Mouse (Mus musculus): ENCODE measurements around the gene Pias1.
A peak's percentile ranks its signal among the peaks of the same experiment; 100 is the strongest.

Pias1 gene

DNA sequence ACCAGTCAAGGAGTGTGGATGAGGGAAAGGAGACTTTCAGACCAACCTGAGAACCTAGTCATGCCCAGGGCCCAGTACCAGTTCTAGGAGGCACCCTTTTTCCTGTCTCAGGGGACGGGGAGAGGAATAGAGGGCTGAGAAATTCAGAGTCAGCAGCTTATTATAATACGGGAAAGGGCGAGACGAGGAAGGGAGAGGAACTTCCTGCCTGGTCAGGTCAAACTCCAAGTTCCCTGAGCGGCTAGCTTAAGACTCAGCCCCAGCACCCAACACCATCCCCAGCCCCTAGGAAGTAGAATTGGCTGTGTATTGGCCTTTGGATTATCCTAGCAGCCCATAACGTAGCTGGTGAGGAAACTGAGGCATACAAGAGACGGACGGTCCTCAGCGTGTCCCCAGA is 130.5 kb downstream of the Pias1 start:
- DNase-seq (ENCODE audit: low spot score in 2 of 2), result no peak

DNA sequence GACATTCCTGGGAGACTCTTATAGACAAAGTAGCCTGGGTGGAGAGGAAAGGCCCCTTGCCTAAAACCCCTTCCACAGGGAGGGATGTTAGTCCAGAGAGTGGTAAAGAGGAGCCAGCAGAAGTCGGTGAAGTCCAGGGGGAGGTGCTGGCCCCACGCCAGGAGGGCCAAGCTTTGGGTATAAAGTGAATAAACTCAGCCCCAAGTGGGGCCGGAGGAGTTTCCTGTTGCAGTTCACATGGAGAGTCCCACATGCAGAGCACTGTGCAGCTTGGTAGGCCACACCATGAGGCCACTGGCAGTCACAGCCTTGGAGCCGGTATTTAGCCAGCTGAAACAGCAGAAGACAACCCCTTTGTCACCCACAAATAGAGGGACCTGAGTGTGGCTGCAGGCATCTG is 133.2 kb downstream of the Pias1 start:
- no peak for DNase-seq (ENCODE audit: low spot score in 2 of 2)

DNA sequence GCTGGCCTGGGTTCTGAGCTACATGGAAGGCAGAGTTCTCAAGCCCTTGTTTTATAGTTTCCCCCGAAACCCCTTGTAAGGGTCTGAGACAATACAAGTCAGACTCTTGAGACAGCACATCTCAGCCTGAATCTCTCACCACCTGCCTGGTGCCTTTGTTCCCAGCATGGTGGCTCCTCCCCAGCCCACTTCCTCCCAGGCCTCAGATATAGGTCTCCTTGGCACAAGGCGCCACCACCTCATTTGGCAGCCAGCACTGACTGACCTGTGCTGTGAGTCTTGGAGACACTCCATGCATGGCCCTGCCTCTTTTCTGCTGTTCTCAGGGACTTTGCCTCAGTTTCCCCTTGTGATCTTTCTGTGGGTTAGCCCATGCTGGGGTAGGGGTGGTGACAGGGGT is 136.2 kb downstream of the Pias1 start:
- no peak for DNase-seq (ENCODE audit: low spot score in 2 of 2)

DNA sequence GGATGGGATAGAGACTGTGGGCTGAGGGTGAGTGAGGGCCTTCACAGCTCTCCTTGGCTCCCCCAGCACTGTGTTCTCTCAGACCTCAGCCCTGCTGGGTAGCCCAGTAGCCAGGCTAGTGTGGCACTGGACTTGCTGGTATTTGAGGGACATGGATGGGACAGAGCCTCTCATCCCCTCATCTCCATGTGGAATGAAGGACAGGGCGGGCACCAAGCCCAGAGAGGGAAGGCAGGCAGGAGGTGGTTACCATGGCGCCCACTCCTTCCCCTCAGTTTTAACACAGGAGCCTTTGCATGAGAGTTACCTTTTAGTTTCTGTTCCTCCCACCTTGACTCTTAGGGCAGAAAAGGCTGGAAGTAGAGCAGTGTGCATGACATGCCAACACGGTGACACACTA is 139.1 kb downstream of the Pias1 start:
- DNase-seq (ENCODE audit: low spot score in 2 of 2), result no peak

DNA sequence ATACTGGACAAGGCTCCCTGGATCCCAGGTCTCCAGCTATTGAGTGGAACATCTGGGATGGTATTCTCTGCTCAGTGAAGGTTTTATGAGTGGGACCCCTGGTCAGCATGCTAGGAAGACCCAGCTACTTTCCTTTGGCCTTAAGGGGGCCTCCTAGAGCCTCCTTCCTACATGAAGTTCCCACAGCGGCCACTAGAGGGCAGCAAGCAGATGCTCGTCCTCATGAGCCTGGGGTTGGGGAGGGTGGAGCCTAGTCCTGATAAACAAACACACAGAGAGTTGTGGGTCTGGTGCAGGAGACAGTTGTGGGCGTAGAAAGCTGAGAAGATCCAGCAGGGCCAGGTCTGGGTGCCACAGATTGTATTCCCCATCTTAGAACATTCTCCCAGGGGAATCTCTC is 140.0 kb downstream of the Pias1 start:
- DNase-seq (ENCODE audit: low spot score in 2 of 2), result peak; percentile 83 to 88

DNA sequence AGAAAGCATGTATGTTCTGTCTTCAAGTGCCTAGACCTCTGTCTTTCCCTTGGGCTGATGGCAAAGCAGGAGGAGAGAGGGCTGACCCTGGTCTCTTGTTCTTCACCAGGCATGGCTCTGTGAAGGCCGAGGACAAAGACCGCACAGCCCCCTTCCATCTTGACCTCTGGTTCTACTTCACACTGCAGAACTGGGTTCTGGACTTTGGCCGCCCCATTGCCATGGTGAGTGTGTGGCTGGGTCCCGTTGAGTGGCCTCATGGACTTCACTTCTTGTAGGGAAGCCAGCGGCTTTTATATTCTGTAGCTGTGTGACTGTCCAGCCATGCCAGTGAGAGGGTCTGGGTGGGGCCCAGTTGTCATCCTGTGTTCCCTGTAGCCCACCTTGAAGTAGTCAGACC is 143.3 kb downstream of the Pias1 start:
- no peak for DNase-seq (ENCODE audit: low spot score in 2 of 2)

DNA sequence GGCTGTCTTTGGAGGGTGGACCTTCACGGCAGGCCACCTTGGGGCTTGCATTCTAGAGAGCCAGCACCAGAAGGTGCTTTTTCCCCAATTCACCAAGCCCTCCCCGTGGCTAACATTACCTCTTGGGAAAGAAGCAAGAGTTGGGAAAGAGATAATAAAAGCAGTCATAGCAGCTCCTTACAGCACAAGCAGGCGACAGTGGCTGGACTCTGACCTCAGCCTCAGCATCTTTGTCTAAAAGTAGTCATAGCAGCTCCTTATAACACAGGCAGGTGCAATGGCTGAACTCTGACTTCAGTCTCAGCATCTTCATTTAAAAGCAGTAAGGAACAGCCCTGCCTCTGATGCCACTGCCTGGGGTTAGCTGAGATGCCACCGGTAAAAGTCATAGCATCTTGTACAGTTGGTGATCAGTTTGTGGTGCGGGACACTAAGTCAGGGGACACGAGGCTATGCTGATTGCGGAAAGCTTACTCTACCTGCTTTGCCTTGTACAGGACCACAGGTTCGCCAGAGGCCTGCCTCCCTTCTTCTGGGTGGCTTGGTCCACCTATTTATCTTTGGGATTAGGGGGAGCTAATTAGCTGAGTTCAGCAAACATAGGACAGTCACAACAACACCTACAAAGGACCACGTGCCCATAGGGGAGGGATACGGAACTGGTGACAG is 144.2 kb downstream of the Pias1 start:
- no peak for DNase-seq (ENCODE audit: low spot score in 2 of 2)

DNA sequence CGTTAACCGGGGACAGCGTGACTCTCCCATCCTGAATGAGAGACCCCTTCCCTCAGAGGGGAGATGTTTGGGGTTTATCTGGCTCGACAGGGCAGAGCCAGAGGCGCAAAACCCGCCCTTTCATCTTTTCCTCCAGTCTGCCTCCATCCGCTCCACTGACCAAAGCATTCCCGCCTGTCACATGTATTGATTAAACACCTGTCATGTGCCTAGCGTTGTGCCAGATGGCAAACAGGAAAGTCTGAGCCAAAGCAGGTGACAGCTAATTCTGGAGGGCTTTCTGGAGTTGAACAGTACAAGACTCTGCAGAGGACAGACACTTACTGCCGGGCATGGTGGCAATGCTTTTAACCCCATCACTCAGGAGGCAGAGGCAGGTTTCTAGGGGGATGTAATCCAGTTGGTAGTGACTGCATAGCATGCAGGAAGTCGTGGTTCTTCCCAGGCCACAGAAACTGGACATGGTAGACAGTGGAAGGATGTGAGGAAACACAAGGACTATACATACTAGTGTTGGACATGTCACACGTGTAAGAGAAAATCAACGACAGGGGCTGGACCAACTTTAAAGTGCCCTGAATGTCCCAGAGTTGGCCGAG is 148.5 kb downstream of the Pias1 start:
- DNase-seq (ENCODE audit: low spot score in 2 of 2), result no peak

DNA sequence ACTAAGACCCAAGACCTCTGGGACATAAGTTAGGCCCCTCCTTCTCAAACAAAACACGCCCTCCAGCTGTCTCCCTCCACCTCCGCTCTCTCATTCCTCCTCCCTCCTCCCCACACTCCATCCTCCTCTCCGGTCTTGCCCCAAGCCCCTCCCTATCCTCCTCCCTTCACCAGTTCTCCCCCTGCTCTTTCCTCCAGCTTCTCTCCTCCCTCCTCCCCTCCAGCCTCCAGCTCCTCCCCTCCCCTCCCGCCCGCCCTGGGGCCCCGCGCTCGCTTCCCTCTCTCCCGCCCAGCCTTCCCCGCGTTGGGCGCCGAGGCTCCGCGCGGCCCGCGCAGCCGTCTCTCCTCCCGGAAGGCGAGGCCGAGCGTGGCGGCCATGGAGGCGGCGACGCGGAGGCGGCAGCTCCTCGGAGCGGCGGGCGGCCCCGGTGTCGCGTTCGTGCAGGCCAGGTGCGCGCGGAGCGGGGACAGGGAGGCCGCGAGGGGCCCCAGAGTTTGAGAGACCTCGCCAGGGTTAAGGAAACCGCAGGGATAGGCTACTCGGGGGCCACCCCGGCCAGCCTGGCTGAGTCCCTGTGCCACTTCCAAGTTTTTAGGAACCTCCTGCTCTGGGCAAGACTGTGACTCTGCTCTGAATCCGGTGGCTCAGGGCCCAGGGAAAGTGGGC is 149.1 kb downstream of the Pias1 start, which contains the start of gene Cln6:
Gene Cln6, plus strand, starts transcription at position 280 of the 666 bp plus-strand sequence.
- DNase-seq (ENCODE audit: low spot score in 2 of 2), result peak in 1 of 2 experiments; percentile 22

DNA sequence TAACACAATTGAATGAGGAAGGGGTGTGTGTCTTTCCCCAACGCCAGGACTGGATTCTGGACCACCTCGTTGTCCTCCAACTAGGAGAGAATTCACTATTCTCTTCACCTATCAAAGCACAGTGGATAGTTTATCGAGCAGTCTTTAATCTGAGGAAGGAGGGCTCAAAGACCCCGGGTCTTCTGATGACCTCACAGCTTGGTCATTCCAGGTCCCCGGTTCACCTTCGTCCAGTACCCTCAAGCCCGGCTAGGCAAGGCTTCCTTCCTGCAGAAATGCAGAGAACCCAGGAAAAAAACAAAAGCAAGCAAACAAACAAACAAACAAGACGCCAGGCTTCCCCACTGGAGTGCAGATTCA is 149.6 kb downstream of the Pias1 start:
- DNase-seq (ENCODE audit: low spot score in 2 of 2), result no peak

DNA sequence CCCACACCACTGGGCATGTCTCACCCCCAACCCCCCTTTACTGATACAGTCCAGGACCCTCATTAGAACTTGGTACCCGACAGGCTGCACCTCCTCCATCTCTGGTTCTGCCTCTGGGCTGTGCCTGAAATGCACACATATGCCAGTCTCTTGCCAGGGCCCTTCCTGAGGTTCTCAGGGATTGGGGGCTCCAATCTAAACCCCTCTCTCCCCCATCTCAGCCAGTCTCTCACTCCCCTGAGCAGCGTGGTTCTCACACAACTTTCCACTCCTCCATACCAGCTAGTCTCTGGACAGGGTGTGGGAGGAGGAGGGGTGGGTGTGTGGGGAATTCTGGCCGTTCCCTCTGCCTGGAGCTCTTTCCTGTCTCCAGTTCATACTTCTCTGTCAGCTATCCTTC is 150.1 kb downstream of the Pias1 start:
- DNase-seq (ENCODE audit: low spot score in 2 of 2), result no peak

DNA sequence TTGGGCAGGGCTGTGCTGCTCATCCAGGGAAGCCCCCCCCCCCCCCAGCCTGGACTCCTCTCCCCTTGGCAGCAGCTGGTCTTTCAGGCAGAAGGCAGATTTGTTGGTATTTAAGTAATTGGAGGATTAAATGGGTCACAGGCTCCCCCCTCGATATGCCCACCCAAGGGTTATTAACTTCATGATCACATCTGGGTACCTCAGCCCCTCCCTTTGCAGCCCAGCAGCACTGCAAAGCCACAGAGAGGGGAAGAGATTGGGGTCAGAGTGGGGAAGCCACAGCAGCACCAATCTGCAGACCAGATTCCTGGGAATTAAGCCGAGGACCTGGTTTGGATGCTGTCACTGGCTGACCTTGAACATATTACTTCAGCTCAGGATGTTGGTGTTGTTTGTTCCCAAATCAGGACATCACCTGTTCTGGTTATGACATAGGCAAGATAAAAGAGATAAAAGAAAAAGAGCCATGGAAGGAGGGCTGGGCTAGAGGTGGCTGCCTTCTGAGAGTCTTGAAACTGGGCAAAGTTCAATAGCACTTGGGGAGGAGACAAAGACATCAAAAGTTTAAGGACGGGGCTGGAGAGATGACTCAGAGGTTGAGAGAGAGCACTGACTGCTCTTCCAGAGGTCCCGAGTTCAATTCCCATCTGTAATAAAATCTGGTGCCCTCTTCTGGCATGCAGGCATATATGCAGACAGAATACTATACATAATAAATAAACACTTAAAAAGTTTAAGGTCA is 151.8 kb downstream of the Pias1 start:
- DNase-seq (ENCODE audit: low spot score in 2 of 2), result no peak

DNA sequence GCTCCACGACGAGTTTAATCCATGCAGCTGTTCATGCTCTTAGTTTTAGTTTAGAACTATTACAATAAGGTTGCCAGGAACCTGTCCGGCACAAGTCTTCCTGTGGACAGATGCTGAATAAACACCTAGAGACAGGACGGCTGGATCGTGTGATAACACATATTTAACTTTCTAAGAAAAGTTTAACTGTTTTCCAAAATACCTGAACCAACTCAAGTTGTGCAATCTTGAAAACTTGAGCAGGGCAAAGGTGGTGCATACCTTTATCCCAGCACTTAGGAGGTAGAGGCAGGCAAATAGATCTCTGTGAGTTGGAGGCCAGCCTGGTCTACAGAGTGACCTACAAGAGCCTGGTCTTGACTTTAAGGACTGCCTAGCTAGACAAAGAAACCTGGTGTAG is 152.8 kb downstream of the Pias1 start:
- DNase-seq (ENCODE audit: low spot score in 2 of 2), result no peak

DNA sequence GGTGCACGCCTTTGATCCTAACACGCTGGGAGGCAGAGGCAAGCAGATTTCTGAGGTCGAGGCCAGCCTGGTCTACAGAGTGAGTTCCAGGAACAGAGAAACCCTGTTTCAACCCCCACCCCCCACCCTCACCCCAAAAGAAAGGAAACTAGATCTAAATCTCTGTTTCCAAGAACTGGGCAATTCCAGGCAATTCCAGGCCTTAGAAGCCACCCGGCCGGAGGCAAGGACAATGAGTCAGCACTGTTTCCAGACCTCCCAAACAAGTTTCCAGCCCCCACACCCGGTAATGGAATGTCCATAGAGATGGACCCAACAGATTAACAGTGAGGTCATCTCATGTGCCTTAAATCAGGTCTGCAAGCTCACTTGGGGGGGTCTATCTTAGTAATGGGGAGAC is 157.8 kb downstream of the Pias1 start:
- no peak for DNase-seq (ENCODE audit: low spot score in 2 of 2)

DNA sequence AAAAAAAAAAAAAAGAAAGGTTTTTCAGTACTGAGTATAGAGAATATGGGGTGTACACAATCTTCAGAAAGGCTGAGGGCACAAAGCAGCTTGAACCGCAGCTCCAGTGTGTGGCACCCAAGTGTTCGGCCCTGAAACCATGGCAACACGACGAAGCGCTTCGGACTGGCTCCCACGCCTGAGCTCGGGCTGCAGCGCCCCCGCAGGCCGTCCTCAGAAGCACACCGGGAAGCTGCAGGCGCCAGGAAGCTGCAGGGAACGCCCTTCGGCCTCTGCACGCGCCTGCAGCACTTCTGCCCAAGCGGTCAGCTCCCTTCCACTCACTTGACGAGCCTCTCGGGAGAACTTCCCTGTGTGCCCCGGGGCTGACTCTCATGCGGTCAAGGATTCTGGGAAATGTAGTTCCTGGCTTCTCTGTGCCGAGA is 159.1 kb downstream of the Pias1 start:
- DNase-seq (ENCODE audit: low spot score in 2 of 2), result peak; percentile 84 to 89

Data from frontal cortex, postnatal 25 days (tissue).